Mouse (Mus musculus): ENCODE data around the gene Gzmd. TPM values are rescaled to one million over a fixed set of nuclear protein-coding genes. Genes with fewer than 3 reads are reported as not detected.
"Not testable (repeated sequence)": the region's sequence is repeated elsewhere in the genome, so short reads cannot be mapped to it uniquely, and the experiment has no call there.

Gzmd gene
- not detected for total RNA-seq (2021)
- long read RNA-seq, experiment 1 = 0 reads
- long read RNA-seq, experiment 2 = 0 reads

DNA sequence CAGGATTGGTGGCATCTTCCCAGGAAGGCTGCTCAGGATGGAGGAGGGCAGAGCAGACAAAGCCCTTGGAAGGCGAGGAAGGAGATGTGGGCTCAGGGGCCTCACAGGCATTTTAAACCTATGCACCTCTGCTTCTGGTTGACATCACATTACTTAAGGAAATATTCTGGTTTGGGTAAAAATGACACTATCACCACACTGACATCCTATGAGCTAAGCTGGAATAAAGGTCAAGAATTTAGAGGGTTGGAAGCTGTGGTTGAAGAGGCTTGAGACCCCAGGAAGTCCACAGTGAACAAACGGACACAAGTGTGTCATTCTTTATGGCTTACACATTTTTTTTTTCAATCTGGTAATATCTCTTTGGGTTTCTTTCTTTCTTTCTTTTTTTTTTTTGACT, at the start of gene Gzmd:
Gzmd (minus strand) TSS at position 101 of the 400 bp plus-strand sequence.
- DNase-seq = not testable (repeated sequence)

- DNase-seq = peak; percentile 41
Measured at GRCm38 (mm10) chr14:56177651-56178050, 45.2 kb upstream of the Gzmd start.

GRCm38 (mm10) chr14:56174499-56174898, 42.1 kb upstream of the Gzmd start, which contains the start of gene Gzmn:
TSS of gene Gzmn (minus strand) at chr14:56174599.
- DNase-seq = no peak

- DNase-seq = no peak
Measured at GRCm38 (mm10) chr14:56173396-56173795, 41.0 kb upstream of the Gzmd start.

- DNase-seq = no peak
Measured at GRCm38 (mm10) chr14:56172744-56173143, 40.3 kb upstream of the Gzmd start.

- no peak for DNase-seq
Measured at GRCm38 (mm10) chr14:56168009-56168408, 35.6 kb upstream of the Gzmd start.

GRCm38 (mm10) chr14:56162109-56162508, 29.7 kb upstream of the Gzmd start:
- no peak for DNase-seq

DNA sequence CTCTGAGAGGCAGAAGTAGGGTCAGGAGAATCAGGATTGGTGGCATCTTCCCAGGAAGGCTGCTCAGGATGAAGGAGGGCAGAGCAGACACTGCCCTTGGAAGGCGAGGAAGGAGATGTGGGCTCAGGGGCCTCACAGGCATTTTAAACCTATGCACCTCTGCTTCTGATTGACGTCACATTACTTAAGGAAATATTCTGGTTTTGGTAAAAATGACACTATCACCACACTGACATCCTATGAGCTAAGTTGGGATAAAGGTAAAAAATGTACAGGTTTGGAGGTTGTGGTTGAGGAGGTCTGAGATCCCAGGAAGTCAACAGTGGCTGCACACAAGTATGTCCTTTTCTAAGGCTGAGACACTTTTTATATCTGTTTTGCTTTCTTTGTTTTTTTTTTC, 27.1 kb upstream of the Gzmd start, which contains the start of gene Gzmg:
Gzmg (minus strand) TSS at position 101 of the 400 bp plus-strand sequence.
- DNase-seq = not testable (repeated sequence)

DNA sequence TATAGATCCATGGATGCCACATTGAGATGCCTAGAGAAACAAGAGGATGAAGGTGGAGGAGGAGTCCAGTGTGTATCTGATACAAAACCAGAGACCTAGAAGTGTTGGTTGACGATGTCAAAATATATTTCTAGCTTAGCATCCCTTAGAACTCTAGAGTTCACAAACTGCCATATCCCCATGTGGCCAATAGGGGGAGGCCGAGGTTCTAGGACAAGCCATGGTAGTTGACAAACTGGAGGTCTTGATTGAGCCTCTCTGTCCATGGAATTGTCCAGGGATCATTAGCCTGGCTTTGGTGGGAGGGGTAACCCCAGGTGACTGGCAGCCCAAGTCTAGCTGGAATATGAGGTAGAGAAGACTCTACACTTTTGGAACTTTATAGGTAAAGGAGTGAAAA, 22.9 kb upstream of the Gzmd start:
- no peak for DNase-seq

GRCm38 (mm10) chr14:56133675-56134074, 1.3 kb upstream of the Gzmd start:
- not testable (repeated sequence) for DNase-seq

DNA sequence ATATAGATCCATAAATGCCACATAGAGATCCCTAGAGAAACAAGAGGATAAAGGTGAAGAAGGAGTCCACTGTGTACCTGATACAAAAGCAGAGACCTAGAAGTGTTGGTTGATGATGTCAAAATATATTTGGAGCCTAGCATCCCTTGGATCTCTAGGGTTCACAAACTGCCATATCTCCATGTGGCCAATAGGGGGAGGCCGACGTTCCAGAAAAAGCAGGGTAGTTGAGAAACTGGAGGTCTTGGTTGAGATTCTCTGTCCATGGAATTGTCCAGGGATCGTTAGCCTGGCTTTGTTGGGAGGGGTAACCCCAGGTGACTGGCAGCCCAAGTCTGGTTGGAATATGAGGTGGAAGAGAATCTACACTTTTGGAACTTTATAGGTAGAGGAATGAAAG, 4.1 kb downstream of the Gzmd start:
- no peak for DNase-seq

- DNase-seq = no peak
Measured at GRCm38 (mm10) chr14:56123516-56123915, 8.9 kb downstream of the Gzmd start.

DNA sequence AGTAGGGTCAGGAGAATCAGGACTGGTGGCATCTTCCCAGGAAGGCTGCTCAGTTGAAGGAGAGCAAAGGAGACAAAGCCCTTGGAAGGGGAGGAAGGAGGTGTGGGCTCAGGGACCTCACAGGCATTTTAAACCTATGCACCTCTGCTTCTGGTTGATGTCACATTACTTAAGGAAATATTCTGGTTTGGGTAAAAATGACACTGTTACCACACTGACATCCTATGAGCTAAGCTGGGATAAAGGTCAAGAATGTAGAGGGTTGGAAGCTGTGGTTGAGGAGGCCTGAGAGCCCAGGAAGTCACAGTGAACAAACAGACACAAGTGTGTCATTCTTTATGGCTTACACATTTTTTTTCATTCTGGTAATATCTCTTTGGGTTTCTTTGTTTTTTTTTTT, 11.9 kb downstream of the Gzmd start, which contains the start of gene Gzme:
Gzme (minus strand) TSS at position 101 of the 400 bp plus-strand sequence.
- DNase-seq = no peak

- DNase-seq = not testable (repeated sequence)
Measured at GRCm38 (mm10) chr14:56115531-56116310, 16.7 kb downstream of the Gzmd start.

DNA sequence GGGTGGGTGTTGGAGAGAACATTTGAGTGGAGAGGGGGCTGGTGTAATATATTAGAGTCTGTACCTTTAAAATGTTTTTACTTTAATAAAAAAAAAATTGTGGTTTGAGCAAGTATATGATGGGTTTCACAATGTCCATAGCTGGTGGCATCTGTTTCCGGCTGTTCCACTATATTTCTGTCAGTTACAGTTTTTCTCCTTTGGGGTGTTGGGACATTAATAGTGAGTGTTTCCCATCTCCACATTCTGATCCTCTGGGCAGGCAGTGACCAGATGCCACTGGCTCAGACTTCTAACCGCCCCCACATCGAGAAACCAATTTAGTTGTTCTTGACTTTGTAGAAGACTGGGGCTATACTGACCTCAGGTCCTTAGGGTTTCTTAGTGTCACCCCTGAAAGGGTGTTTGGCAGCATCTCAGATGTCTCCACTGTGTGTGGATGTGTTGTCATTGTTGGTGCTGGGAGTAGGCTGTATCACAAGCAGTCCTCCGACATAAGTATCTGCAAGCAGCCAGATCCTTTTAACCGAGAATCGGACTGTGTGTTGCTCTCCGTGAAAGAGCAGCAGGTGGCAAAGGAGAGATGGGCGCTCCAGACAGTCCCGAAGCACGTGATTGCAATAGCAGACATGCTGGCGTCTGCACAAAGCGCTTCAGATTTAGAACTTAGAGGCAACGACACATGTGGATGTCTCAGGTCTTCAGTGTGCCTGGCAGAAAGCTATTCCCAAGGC, 26.8 kb downstream of the Gzmd start:
- DNase-seq = no peak

DNA sequence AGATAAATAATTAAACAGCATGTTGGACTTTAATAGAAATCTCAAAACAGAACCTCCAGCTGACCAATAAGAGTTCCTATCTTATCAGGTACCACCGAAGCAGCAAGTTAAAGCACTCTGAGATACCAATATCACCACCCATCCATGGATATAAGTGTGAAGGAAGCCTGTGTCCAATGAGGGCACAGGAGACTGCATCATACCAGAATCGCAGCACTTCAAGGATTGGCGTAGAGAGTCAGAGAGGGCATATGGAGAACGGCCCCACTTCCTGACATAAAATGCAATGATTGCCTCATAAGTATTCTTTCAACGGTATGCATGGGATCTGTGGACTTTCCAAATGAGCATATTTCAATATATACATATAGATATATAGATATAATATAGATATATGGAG, 27.4 kb downstream of the Gzmd start:
- no peak for DNase-seq

GRCm38 (mm10) chr14:56103452-56103851, 29.0 kb downstream of the Gzmd start:
- no peak for DNase-seq

DNA sequence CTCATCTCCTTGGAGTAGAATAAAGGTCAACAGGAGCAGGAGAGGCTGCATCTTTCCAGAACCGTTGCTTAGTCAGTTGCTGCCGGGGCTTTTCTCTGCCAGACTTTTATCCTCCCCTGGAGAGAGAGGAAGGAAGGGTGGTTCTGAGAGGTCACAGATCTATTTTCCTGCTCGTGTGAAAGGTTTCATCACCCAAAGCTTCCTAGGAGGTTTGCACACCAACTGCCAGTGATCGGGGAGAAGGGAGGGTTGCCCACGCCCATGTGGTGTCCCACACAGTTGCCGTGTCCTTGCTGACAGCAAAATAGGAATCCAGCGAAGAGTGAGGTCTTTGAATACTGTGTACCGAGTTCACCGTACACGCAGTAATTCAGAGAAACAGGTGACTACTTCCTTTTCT, 30.0 kb downstream of the Gzmd start, which contains the start of gene Ctsg:
Ctsg (minus strand) TSS at position 189 of the 400 bp plus-strand sequence.
- no peak for DNase-seq

DNA sequence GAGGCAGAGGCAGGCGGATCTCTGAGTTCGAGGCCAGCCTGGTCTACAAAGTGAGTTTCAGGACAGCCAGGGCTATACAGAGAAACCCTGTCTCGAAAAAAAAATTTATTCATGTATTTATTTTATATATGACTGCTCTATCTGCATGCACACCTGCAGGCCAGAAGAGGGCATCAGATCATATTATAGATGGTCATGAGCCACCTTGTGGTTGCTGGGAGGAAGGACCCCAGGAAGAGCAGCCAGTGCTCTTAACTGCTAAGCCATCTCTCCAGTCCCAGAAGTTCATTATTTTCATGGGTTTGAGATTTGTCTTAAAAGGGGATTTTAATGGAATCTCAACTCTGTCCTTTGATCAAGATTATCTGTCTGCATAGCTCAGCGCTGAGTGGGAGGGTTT, 33.5 kb downstream of the Gzmd start:
- DNase-seq = no peak

- no peak for DNase-seq
Measured at GRCm38 (mm10) chr14:56097597-56097996, 34.8 kb downstream of the Gzmd start.

DNA sequence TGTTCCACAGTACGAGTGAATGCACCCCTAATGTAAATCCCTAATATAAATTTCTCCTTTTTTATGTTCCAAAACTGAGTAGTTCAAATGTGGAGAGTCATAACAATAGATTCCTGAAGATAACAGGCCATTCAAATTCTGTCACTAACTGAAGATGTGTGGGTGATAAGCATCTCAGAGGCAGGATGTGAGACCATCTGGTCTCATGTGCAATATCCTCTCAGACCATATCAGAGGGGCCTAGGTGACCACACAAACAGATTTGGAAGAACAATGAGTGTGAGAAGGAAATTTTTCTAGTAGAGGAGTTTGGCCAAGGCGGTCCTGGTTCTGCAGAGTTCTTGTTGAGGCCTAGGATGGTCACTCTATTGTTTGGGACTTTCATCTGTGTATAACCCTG, 39.1 kb downstream of the Gzmd start:
- DNase-seq = no peak

DNA sequence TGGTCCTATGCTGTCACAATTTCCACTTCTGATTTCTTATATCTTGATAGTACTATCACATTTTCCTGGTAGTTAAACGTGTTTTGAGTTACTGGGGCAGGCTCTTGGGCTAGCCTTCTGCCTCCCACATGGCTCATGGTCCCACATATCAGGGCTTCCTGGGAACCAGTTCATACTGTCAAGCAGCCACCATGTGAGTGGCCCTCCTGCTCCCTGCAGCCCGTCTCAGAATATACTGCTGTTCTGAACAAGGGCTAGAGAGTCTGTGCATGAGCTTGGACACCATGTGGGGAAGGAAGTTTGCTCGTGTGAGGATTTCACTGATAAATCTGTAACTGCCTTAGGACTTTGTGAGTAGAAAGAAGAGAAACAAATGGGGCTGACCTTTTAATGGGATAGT, 45.7 kb downstream of the Gzmd start:
- DNase-seq = no peak

DNA sequence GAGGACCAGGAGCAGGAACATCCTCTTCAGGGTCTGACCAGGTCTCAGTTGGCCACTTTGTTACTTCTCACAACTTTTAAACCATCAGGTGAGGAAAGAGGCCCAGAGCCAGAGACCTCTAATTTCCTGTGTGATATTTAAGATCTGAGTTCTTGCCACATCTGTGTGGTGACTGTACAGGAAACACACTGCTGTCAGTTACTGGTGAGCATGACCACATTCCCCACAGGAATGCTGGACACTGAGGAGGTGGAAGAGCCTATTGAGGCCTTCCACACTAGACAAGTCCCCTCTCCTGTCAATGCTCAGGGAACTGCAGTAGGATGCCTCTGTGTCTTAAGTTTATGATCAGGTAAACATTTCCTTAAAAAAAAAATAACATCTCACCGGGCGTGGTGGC, 47.2 kb downstream of the Gzmd start, which contains the start of gene Mcpt8:
Mcpt8 (minus strand) TSS at position 107 of the 400 bp plus-strand sequence.
- DNase-seq = no peak
